ENCODE assay signal across 11 mouse cellular contexts in genomic region chr9:56547291-56547977, GRCm38 (mm10).
A peak's percentile ranks its signal among the peaks of the same experiment; 100 is the strongest.
DNase-seq lines count a peak whose midpoint lies in the region; ATAC-seq and TF ChIP-seq lines count a peak whose summit lies in the region.
"Had no signal": no experiment of that assay in that cellular context is flagged by ENCODE, and none has a peak within 500 bp of the region (broad histone marks: within the 10 kb centered on the region; RNA-seq: fewer than 3 reads in every experiment).

No protein-coding gene starts in this region.

- TF ChIP-seq POLR2A in kidney, adult 2 months (IDR thresholded peaks at IDR 0.05; ENCODE audit: low read depth, low read length) = no peak

- intact Hi-C loops in left cerebral cortex, postnatal 10 days (cut with DNase I) = no loop called here

- DNase-seq in kidney, adult 2 months = peak; percentile 40
- DNase-seq in kidney, postnatal 14 days = no peak
- peak; percentile 67 for DNase-seq in ZHBTc4 (ENCODE audit: low read depth, low spot score)
- DNase-seq in lung, postnatal 36 days = peak; percentile 38
- DNase-seq in left cerebral cortex, postnatal 10 days (ENCODE audit: extremely low spot score in 1 of 2, low spot score in 2 of 2) = no peak
- no peak for DNase-seq in testis, postnatal 14 days (ENCODE audit: low spot score)
- DNase-seq: gastrocnemius, postnatal 10 days had no signal

- no peak overlapping the region for H3K4me3 ChIP-seq in kidney, adult 2 months (ENCODE audit: insufficient read depth, low read depth, low read length)
- H3K4me3 ChIP-seq in heart, embryonic 13.5 days = no peak overlapping the region

- H3K4me1 ChIP-seq in kidney, adult 2 months (ENCODE audit: control insufficient read depth, insufficient read depth, low read length) = no peaks in the 10 kb centered on the region
- peaks cover 35% of the 10 kb centered on the region for H3K4me1 ChIP-seq in heart, embryonic 13.5 days

- H3K9me3 ChIP-seq in heart, embryonic 13.5 days = no peaks in the 10 kb centered on the region
- H3K9me3 ChIP-seq: G1E had no signal

- TF ChIP-seq CTCF in kidney, adult 2 months (conservative IDR thresholded peaks at IDR 0.05; ENCODE audit: insufficient read depth, insufficient read length, low read depth, low read length) = no peak

- no peak overlapping the region for H3K9ac ChIP-seq in heart, embryonic 13.5 days

- peak overlapping the region; percentile 6 for H3K27ac ChIP-seq in kidney, adult 2 months (ENCODE audit: insufficient read depth, low read depth, low read length)
- H3K27ac ChIP-seq in heart, embryonic 13.5 days (replicated peaks) = peak overlapping the region; percentile 28; the same call in 1 of the 2 replicates
- H3K27ac ChIP-seq: kidney, postnatal 0 days had no signal

- no peak overlapping the region for H3K4me2 ChIP-seq in heart, embryonic 13.5 days

- no peaks in the 10 kb centered on the region for H3K27me3 ChIP-seq in kidney, adult 2 months (replicated peaks; ENCODE audit: control insufficient read depth, insufficient read depth, low read length)
- no peaks in the 10 kb centered on the region for H3K27me3 ChIP-seq in heart, embryonic 13.5 days (replicated peaks)

- no peaks in the 10 kb centered on the region for H3K36me3 ChIP-seq in kidney, adult 2 months (ENCODE audit: control insufficient read depth, insufficient read depth, low read length)
- no peaks in the 10 kb centered on the region for H3K36me3 ChIP-seq in heart, embryonic 13.5 days
- H3K36me3 ChIP-seq: G1E had no signal

- 63% methylated on average over 9 of the region's 9 CpGs for WGBS in kidney, adult 2 months
- 66% methylated on average over 9 of the region's 9 CpGs for WGBS in heart, embryonic 13.5 days

- ATAC-seq in heart, embryonic 13.5 days (ENCODE audit: extremely low read depth, insufficient number of reproducible peaks, low FRiP score, low TSS enrichment) = no peak
- ATAC-seq in erythroblast, adult 5-6 weeks (replicated peaks; ENCODE audit: low FRiP score, poor library complexity, severe bottlenecking) = no peak

Comparison
In these comparisons a context has a peak if more than half of its experiments do, and no peak if none do; other contexts are left out.
1. DNase-seq: peak in kidney, adult 2 months (single experiment), ZHBTc4 (single experiment) and lung, postnatal 36 days (single experiment); none in kidney, postnatal 14 days (single experiment), left cerebral cortex, postnatal 10 days (0 of 2) and testis, postnatal 14 days (single experiment).